7 mouse cellular contexts compared by ENCODE assay signal in the genomic region with DNA sequence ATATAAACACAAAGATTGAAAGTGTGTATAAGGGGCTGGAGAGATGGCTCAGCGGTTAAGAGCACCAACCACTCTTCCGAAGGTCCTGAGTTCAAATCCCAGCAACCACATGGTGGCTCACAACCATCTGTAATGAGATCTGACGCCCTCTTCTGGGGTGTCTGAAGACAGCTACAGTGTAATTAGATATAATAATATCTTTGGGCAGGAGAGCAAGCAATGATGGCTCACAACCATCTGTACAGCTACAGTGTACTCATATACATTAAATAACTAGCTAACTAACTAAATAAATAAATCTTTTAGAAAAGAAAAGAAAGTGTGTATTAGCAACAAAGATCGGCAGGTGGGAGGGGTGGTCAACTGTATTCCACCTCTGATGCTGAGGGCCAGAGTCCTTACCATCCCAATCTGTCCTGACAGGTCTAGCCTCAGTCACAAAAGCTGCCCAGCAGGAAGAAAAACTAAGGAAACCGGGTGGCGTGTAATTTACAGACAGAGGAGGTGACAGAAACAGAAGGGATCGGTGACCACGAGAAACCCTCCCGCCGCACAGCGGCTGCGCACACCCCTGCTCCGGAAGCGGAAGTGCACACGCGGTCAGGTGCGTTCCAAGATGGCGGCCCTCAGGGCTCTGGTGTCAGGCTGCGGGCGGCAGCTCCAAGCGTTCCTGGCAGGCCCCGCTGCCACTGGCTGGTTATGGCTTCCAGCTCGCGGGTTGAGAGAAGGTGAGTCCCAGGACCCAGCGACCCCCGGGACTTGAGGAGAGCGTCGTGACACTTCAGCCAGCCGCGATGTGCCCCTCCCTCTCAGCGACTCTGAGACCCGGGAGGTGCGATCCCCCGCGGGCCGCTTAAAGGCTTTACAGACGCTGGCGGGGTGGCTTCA. TPM values are rescaled to one million over a fixed set of nuclear protein-coding genes. Genes with fewer than 3 reads are reported as not detected.
DNase-seq lines count a peak whose midpoint lies in the region; ATAC-seq lines count a peak whose summit lies in the region.

A gene (plus strand): TSS at position 585 of the 888 bp plus-strand sequence.

- peak within 1 kb of the TSS; percentile 68 for H3K4me3 ChIP-seq in embryonic facial prominence, embryonic 10.5 days
- H3K4me3 ChIP-seq in limb, embryonic 11.5 days (ENCODE audit: low read depth, low read length): peak within 1 kb of the TSS; percentile 92
- peak within 1 kb of the TSS; percentile 80 for H3K4me3 ChIP-seq in midbrain, embryonic 14.5 days (replicated peaks; ENCODE audit: low read depth, low read length)

- DNase-seq in adrenal gland, postnatal 10 days: peak; percentile 92
- peak; percentile 88 for DNase-seq in embryonic facial prominence, embryonic 10.5 days (ENCODE audit: low spot score)
- DNase-seq in kidney, adult 18-20 months: peak; percentile 86
- peak; percentile 86 for DNase-seq in limb, embryonic 11.5 days (ENCODE audit: low spot score)
- peak; percentile 95 for DNase-seq in midbrain, embryonic 14.5 days
- peak; percentile 64 to 78 for DNase-seq in spleen, adult 18-20 months

- no peaks in the 10 kb centered on the region; the same call in 1 of the 2 replicates for H3K27me3 ChIP-seq in embryonic facial prominence, embryonic 10.5 days (replicated peaks; ENCODE audit: low read depth, poor library complexity, severe bottlenecking)
- H3K27me3 ChIP-seq in limb, embryonic 11.5 days (ENCODE audit: control insufficient read depth, insufficient read depth, low read length): no peaks in the 10 kb centered on the region
- H3K27me3 ChIP-seq in midbrain, embryonic 14.5 days (ENCODE audit: control insufficient read depth, insufficient read depth, low read length): peaks cover 4% of the 10 kb centered on the region; the same call in 1 of the 2 replicates

- H3K4me1 ChIP-seq in embryonic facial prominence, embryonic 10.5 days: peaks cover 32% of the 10 kb centered on the region
- H3K4me1 ChIP-seq in limb, embryonic 11.5 days (ENCODE audit: control insufficient read depth, insufficient read depth, low read length): peaks cover 17% of the 10 kb centered on the region
- peaks cover 5% of the 10 kb centered on the region for H3K4me1 ChIP-seq in midbrain, embryonic 14.5 days (ENCODE audit: control insufficient read depth, insufficient read depth, low read length)

- H3K9ac ChIP-seq in limb, embryonic 11.5 days (ENCODE audit: low read length): peak within 1 kb of the TSS; percentile 80
- H3K9ac ChIP-seq in midbrain, embryonic 14.5 days (replicated peaks; ENCODE audit: low read length): peak within 1 kb of the TSS; percentile 77

- 6% methylated on average over 38 of the region's 38 CpGs for WGBS in embryonic facial prominence, embryonic 10.5 days
- 6% methylated on average over 38 of the region's 38 CpGs for WGBS in limb, embryonic 11.5 days
- WGBS in midbrain, embryonic 14.5 days: 6% methylated on average over 38 of the region's 38 CpGs

- H3K27ac ChIP-seq in embryonic facial prominence, embryonic 10.5 days (replicated peaks): peak within 1 kb of the TSS; percentile 88
- H3K27ac ChIP-seq in limb, embryonic 11.5 days (replicated peaks; ENCODE audit: low read depth, low read length): peak within 1 kb of the TSS; percentile 58; the same call in 1 of the 2 replicates
- peak within 1 kb of the TSS; percentile 68 for H3K27ac ChIP-seq in midbrain, embryonic 14.5 days (replicated peaks; ENCODE audit: low read depth, low read length)

- peak within 1 kb of the TSS; percentile 77 for H3K4me2 ChIP-seq in limb, embryonic 11.5 days (ENCODE audit: low read depth, severe bottlenecking)
- H3K4me2 ChIP-seq in midbrain, embryonic 14.5 days (ENCODE audit: low read length): peak within 1 kb of the TSS; percentile 77

- peaks cover 17% of the 10 kb centered on the region; the same call in 1 of the 2 replicates for H3K36me3 ChIP-seq in embryonic facial prominence, embryonic 10.5 days (replicated peaks)
- H3K36me3 ChIP-seq in limb, embryonic 11.5 days (ENCODE audit: control insufficient read depth, insufficient read depth, low read length): no peaks in the 10 kb centered on the region
- H3K36me3 ChIP-seq in midbrain, embryonic 14.5 days (ENCODE audit: control insufficient read depth, insufficient read depth, low read length): no peaks in the 10 kb centered on the region

- peak; percentile 100 for ATAC-seq in granulocyte monocyte progenitor cell, adult 5-6 weeks (replicated peaks; ENCODE audit: poor library complexity, severe bottlenecking)
- peak; percentile 78 for ATAC-seq in limb, embryonic 11.5 days (ENCODE audit: insufficient number of reproducible peaks, low FRiP score, low TSS enrichment, low read depth)
- peak; percentile 95 for ATAC-seq in midbrain, embryonic 14.5 days (ENCODE audit: low FRiP score, low TSS enrichment)

- no peaks in the 10 kb centered on the region for H3K9me3 ChIP-seq in embryonic facial prominence, embryonic 10.5 days
- no peaks in the 10 kb centered on the region for H3K9me3 ChIP-seq in limb, embryonic 11.5 days (ENCODE audit: control insufficient read depth, low read length)
- H3K9me3 ChIP-seq in midbrain, embryonic 14.5 days (ENCODE audit: control insufficient read depth, low read length): no peaks in the 10 kb centered on the region

RNA-seq across cellular contexts. Expression of the gene that starts here (rescaled TPM):
- total RNA-seq in adrenal gland, postnatal 10 days (2021): 100 to 1,000 TPM in 1 of 2 experiments, 10 to 100 TPM in 1; 100.0 to 108 TPM
- polyA plus RNA-seq in embryonic facial prominence, embryonic 10.5 days (2016; fragmentation: Nextera tagmentation; extraction: Ambion mirVana): 152 and 154 TPM in 2 replicates
- 70.4 and 96.2 TPM in 2 replicates for total RNA-seq in granulocyte monocyte progenitor cell, adult 5-6 weeks (2014; fragmentation: Nextera tagmentation)
- total RNA-seq in granulocyte monocyte progenitor cell, adult 5-6 weeks (2017): 47.9 and 53.2 TPM in 2 replicates
- 152 and 165 TPM in 2 replicates for polyA plus RNA-seq in limb, embryonic 11.5 days (2014; fragmentation: Nextera tagmentation; extraction: Ambion mirVana)
- 141 and 148 TPM in 2 replicates for polyA plus RNA-seq in midbrain, embryonic 14.5 days (2014; fragmentation: Nextera tagmentation; extraction: Ambion mirVana)

Comparison
In these comparisons a context has a peak if more than half of its experiments do, and no peak if none do; other contexts are left out.
1. Peak in every context shown above with its lines: DNase-seq, ATAC-seq, H3K4me3 ChIP-seq and H3K27ac ChIP-seq.